Mouse (Mus musculus): Measurements from ENCODE around the gene Tmem63b. TPM values are rescaled to one million over a fixed set of nuclear protein-coding genes. Genes with fewer than 3 reads are reported as not detected.
A peak's percentile ranks its signal among the peaks of the same experiment; 100 is the strongest.

Tmem63b gene
- polyA plus RNA-seq, 1 experiment from 2014 or later, result 34.2 TPM

- H3K27ac ChIP-seq, result no peak overlapping the region
- peaks cover 5% of the 10 kb centered on the region; the same call in 1 of the 2 replicates for H3K4me1 ChIP-seq (replicated peaks)
- H3K9me3 ChIP-seq, result no peaks in the 10 kb centered on the region
- H3K36me3 ChIP-seq, result peaks cover 10% of the 10 kb centered on the region; the same call in 1 of the 2 replicates
- no peak overlapping the region for H3K4me2 ChIP-seq (replicated peaks)
- H3K9ac ChIP-seq, result no peak overlapping the region
- ATAC-seq, result no peak
- WGBS, result 89% methylated on average over 13 of the region's 13 CpGs
- no peaks in the 10 kb centered on the region for H3K27me3 ChIP-seq (replicated peaks)
- H3K4me3 ChIP-seq (replicated peaks), result no peak overlapping the region
These were observed 22.1 kb downstream of the Tmem63b start for GRCm38 (mm10) chr17:45664608-45665007.

- Histone ChIP-seq H3K9me3 (no peaks in the 10 kb centered on the region), H3K4me2 (replicated peaks) (peak overlapping the region; percentile 34; the same call in 1 of the 2 replicates), H3K36me3 (peaks cover 10% of the 10 kb centered on the region; the same call in 1 of the 2 replicates), H3K27me3 (replicated peaks) (no peaks in the 10 kb centered on the region), H3K27ac (no peak overlapping the region), H3K9ac (no peak overlapping the region), H3K4me3 (replicated peaks) (no peak overlapping the region), H3K4me1 (replicated peaks) (peaks cover 5% of the 10 kb centered on the region; the same call in 1 of the 2 replicates)
- 29% methylated on average over 27 of the region's 27 CpGs for WGBS
- ATAC-seq, result peak; percentile 57
These were observed 23.4 kb downstream of the Tmem63b start for GRCm38 (mm10) chr17:45663106-45663919.

- H3K27me3 ChIP-seq (replicated peaks), result no peaks in the 10 kb centered on the region
- no peaks in the 10 kb centered on the region for H3K9me3 ChIP-seq
- no peak for ATAC-seq
- peaks cover 3% of the 10 kb centered on the region; the same call in 1 of the 2 replicates for H3K4me1 ChIP-seq (replicated peaks)
- 0 out of 2 replicates have a peak, but pooled peaks cover 5% of the 10 kb centered on the region for H3K36me3 ChIP-seq
- WGBS, result 82% methylated on average over 4 of the region's 4 CpGs
- H3K27ac ChIP-seq, result no peak within 1 kb of the TSS
- H3K4me3 ChIP-seq (replicated peaks), result no peak within 1 kb of the TSS
- H3K9ac ChIP-seq, result no peak within 1 kb of the TSS
- H3K4me2 ChIP-seq (replicated peaks), result no peak within 1 kb of the TSS
These were observed 27.5 kb downstream of the Tmem63b start, which contains the start of gene Capn11 for GRCm38 (mm10) chr17:45659225-45659624. Gene Capn11 (minus strand): TSS chr17:45659325.

DNA sequence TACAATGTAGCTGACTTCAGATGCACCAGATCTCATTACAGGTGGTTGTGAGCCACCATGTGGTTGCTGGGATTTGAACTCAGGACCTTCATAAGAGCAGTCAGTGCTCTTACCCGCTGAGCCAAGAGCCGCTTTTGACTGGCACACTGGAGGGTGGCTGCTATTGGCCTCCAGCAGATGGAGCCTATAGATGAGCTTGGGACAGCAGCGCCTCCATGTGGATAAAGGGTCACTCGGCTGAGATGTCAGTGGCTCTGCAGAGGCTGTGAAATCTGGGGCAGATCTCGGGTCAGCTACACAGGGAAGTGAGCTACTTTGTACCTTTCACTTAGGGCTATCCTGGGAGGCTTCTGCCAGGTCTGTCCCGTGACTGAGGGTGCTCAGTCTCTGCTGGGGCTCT lies 30.9 kb downstream of the Tmem63b start:
- no peak overlapping the region for H3K4me2 ChIP-seq (replicated peaks)
- no peaks in the 10 kb centered on the region for H3K27me3 ChIP-seq (replicated peaks)
- 24% methylated on average over 6 of the region's 6 CpGs for WGBS
- H3K27ac ChIP-seq, result no peak overlapping the region
- H3K36me3 ChIP-seq, result no peaks in the 10 kb centered on the region
- no peak; the same call in 1 of the 2 replicates for ATAC-seq
- no peak overlapping the region for H3K9ac ChIP-seq
- no peaks in the 10 kb centered on the region for H3K4me1 ChIP-seq (replicated peaks)
- no peak overlapping the region for H3K4me3 ChIP-seq (replicated peaks)
- no peaks in the 10 kb centered on the region for H3K9me3 ChIP-seq

- no peak overlapping the region for H3K4me2 ChIP-seq (replicated peaks)
- 67% methylated on average over 7 of the region's 7 CpGs for whole genome bisulfite sequencing
- H3K27ac ChIP-seq, result no peak overlapping the region
- H3K9ac ChIP-seq, result no peak overlapping the region
- H3K9me3 ChIP-seq, result no peaks in the 10 kb centered on the region
- no peak overlapping the region for H3K4me3 ChIP-seq (replicated peaks)
- no peaks in the 10 kb centered on the region for H3K36me3 ChIP-seq
- H3K27me3 ChIP-seq (replicated peaks), result no peaks in the 10 kb centered on the region
- H3K4me1 ChIP-seq (replicated peaks), result no peaks in the 10 kb centered on the region
- no peak for ATAC-seq
These were observed 33.5 kb downstream of the Tmem63b start for GRCm38 (mm10) chr17:45653233-45653632.

- ATAC-seq, result no peak
- no peaks in the 10 kb centered on the region for H3K9me3 ChIP-seq
- no peaks in the 10 kb centered on the region for H3K4me1 ChIP-seq (replicated peaks)
- H3K27ac ChIP-seq, result no peak overlapping the region
- no peak overlapping the region for H3K4me3 ChIP-seq (replicated peaks)
- no peaks in the 10 kb centered on the region for H3K27me3 ChIP-seq (replicated peaks)
- 92% methylated on average over 4 of the region's 4 CpGs for WGBS
- no peak overlapping the region for H3K4me2 ChIP-seq (replicated peaks)
- no peaks in the 10 kb centered on the region for H3K36me3 ChIP-seq
- no peak overlapping the region for H3K9ac ChIP-seq
These were observed 42.5 kb downstream of the Tmem63b start for GRCm38 (mm10) chr17:45644185-45644584.

DNA sequence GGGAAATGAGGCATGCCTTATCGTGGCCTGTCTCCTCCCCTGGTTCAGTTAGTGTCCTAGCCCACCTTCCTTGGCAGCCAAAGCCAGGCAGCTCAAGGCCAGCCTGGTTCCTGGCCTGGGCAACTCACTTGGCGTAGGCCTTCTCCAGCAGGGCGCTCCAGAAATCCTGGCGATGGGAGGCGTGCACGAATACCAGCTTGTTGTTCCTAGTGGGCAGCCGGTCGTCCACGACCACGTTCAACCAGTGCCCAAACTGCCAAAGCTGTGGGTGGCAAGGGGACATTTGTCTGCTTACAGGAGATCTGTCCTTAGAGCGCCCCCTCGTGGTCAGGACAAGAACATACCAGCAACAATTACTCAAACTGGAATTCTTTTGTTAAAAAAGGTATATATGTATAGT lies 44.0 kb downstream of the Tmem63b start:
- 26% methylated on average over 12 of the region's 12 CpGs for WGBS
- no peaks in the 10 kb centered on the region for H3K4me1 ChIP-seq (replicated peaks)
- no peak for ATAC-seq
- H3K4me2 ChIP-seq (replicated peaks), result no peak overlapping the region
- H3K27me3 ChIP-seq (replicated peaks), result no peaks in the 10 kb centered on the region
- no peaks in the 10 kb centered on the region for H3K36me3 ChIP-seq
- H3K9me3 ChIP-seq, result no peaks in the 10 kb centered on the region
- H3K9ac ChIP-seq, result no peak overlapping the region
- no peak overlapping the region for H3K4me3 ChIP-seq (replicated peaks)
- no peak overlapping the region for H3K27ac ChIP-seq

GRCm38 (mm10) chr17:45641981-45642380 lies 44.7 kb downstream of the Tmem63b start:
- H3K27me3 ChIP-seq (replicated peaks), result no peaks in the 10 kb centered on the region
- no peak overlapping the region for H3K4me2 ChIP-seq (replicated peaks)
- no peaks in the 10 kb centered on the region for H3K36me3 ChIP-seq
- WGBS, result 88% methylated on average over 8 of the region's 8 CpGs
- H3K9ac ChIP-seq, result no peak overlapping the region
- no peak for ATAC-seq
- no peaks in the 10 kb centered on the region for H3K4me1 ChIP-seq (replicated peaks)
- H3K27ac ChIP-seq, result no peak overlapping the region
- H3K4me3 ChIP-seq (replicated peaks), result no peak overlapping the region
- no peaks in the 10 kb centered on the region for H3K9me3 ChIP-seq

DNA sequence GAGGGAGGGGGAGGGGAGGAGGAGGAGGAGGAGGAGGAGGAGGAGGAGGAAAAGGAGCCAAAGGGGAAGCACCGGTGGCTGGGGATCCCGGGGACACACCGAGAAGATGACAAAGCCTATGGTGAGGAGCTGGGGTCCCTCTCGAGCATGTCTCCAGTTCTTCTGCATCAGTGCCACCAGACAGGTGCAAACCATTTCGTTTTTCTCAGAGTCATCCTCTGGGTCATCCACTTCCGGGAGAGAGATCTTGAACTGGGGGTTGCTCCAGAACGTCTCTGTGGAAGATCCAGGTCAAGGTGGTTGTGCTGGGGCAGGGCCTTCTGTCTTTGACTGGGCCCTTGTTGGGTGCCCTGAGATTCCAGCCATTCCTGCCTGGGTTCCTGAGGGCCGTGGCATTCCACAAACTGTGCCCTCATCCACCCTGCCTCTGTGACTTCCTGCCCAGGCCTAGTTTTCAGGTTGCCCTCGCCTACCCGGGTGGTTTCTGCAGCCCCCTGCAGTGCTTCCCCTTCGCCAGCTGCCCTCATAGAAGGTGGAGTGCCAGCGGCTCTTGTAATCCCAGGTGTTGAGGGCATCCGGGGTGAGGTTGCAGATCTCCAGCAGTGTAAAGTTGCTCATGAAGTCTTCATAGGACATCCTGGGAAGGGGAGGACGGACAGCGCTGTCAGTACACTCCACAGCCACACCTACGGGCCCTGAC lies 48.0 kb downstream of the Tmem63b start:
- H3K27me3 ChIP-seq (replicated peaks), result no peaks in the 10 kb centered on the region

DNA sequence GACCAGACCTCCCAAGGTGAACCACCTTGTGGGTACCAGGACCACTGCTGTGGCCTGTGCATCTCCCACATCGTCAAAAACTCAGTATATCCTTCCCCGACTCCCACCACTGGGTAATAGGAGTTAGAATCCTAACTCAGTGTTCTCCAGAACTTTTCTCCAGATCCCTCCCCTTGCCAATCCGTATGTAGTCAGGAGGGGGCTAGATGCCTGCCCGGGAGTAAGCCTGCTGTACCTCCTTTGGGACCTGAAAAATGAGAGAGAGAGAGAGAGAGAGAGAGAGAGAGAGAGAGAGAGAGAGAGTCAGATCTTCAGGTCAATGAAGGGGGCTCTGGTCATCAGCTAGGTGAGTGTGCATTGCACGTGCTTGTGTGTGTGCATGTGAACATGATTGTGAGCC lies 52.7 kb downstream of the Tmem63b start:
- no peaks in the 10 kb centered on the region for H3K27me3 ChIP-seq (replicated peaks)
- peaks cover 16% of the 10 kb centered on the region; the same call in 1 of the 2 replicates for H3K4me1 ChIP-seq (replicated peaks)
- no peak overlapping the region for H3K27ac ChIP-seq
- no peak overlapping the region for H3K4me3 ChIP-seq (replicated peaks)
- H3K36me3 ChIP-seq, result no peaks in the 10 kb centered on the region
- no peak for ATAC-seq
- H3K9ac ChIP-seq, result no peak overlapping the region
- no peak overlapping the region for H3K4me2 ChIP-seq (replicated peaks)
- 80% methylated on average over 5 of the region's 5 CpGs for WGBS
- H3K9me3 ChIP-seq, result no peaks in the 10 kb centered on the region

More for the DNA sequence above, 48.0 kb downstream of the Tmem63b start:
- Histone ChIP-seq H3K9ac (no peak overlapping the region), H3K27ac (no peak overlapping the region), H3K4me2 (replicated peaks) (no peak overlapping the region), H3K4me1 (replicated peaks) (no peaks in the 10 kb centered on the region), H3K4me3 (replicated peaks) (no peak overlapping the region), H3K9me3 (no peaks in the 10 kb centered on the region), H3K36me3 (no peaks in the 10 kb centered on the region)
- ATAC-seq, result no peak
- WGBS, result 74% methylated on average over 16 of the region's 16 CpGs

DNA sequence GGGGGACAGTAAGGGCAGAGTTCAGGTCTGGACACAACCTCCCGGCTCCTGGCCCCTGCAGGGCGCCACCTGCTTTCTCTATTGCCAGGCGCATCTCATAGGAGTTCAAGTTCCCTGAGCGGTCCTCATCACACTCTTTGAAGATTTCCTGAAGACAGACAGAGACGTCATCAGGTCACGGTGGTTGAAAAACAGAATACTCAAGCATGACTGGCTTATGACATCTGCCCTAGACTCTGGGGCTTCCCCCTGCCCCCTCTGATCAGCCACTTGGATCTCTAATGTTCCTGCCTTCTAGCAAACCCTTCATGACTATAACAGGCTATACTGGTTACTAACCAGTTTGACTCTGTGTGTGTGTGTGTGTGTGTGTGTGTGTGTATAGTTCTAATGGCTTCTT lies 54.8 kb downstream of the Tmem63b start:
- Histone ChIP-seq H3K36me3 (no peaks in the 10 kb centered on the region), H3K9ac (no peak overlapping the region), H3K4me1 (replicated peaks) (peaks cover 21% of the 10 kb centered on the region), H3K9me3 (no peaks in the 10 kb centered on the region), H3K27me3 (replicated peaks) (no peaks in the 10 kb centered on the region), H3K4me3 (replicated peaks) (no peak overlapping the region), H3K4me2 (replicated peaks) (no peak overlapping the region), H3K27ac (no peak overlapping the region)
- 80% methylated on average over 6 of the region's 6 CpGs for WGBS
- ATAC-seq, result no peak

DNA sequence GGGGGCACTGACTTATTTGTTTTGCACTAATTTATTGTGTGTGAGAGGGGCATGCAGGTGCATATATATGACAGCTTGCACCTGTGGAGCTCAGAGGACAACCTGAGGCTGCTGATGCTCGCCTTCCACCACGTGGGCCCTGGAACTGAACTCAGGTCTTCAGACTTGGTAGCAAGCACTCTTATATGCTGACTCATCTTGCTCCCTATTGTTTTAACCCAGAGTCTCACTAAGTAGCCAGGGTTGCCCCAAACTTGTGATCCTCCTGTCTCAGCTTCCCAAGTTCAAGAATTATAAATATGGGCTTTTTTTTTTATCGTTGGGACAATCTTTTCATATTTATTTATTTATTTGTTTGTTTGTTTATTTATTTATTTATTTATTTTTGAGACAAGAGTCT lies 55.7 kb downstream of the Tmem63b start:
- Histone ChIP-seq H3K4me2 (replicated peaks) (peak overlapping the region; percentile 86; the same call in 1 of the 2 replicates), H3K9me3 (no peaks in the 10 kb centered on the region), H3K36me3 (no peaks in the 10 kb centered on the region), H3K27me3 (replicated peaks) (no peaks in the 10 kb centered on the region), H3K4me1 (replicated peaks) (peaks cover 29% of the 10 kb centered on the region), H3K9ac (no peak overlapping the region), H3K4me3 (replicated peaks) (no peak overlapping the region), H3K27ac (no peak overlapping the region)
- ATAC-seq, result no peak
- WGBS, result 54% methylated on average over 3 of the region's 3 CpGs

Measured in intestine, embryonic 15.5 days (tissue).